Mouse (Mus musculus) common myeloid progenitor, adult 5-6 weeks (primary cell): ENCODE data around the gene Cd36. TPM values are rescaled to one million over a fixed set of nuclear protein-coding genes. Genes with fewer than 3 reads are reported as not detected.

Experiments used
- ATAC-seq: replicated peaks from 2 replicates; pipeline ENCODE4 v1.8.0; 2016; ENCODE audit warnings: low read depth, mild to moderate bottlenecking, moderate TSS enrichment, inconsistent platforms; ENCODE audit not compliant: poor library complexity, severe bottlenecking
- total RNA-seq: library from RNA; stranded (forward); fragments of 200-1000, 187-1606 nt; gene quantifications from 2 replicates; pipeline ENCODE4 v1.2.3, GENCODE M21; 2017

Gene Cd36
- total RNA-seq, 1 experiment from 2014 or later = 2.6 TPM

DNA sequence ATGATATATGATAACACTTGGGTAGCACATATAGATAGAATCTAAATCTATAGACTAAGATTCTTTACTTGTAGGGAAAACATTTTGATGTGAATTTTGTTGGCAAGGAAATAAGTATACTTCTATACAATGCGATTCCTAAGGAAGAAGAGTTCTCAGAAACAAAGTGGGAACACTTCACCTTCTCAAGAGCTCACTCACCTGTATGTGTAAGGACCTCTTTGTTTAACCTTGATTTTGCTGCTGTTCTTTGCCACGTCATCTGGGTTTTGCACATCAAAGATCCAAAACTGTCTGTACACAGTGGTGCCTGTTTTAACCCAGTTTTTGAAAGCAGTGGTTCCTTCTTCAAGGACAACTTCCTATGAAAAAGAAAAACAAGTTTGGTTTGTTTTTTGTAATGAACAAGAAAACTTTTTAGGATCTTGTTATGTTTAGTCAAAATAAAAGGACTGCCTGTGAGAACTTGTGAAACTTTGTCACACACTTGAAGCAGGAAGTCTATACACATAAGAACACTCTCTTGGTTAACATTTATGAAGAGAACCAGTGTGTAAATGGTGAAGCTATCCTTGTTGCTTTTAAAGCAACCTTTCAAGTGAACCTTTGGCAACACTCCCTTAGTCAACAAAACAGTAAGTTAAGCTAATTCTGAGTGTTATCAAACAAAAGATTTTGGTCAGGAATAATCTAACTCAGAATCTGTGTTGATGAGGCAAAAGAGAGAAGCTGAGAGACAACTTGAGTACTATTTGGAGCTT, 68.2 kb downstream of the Cd36 start:
- no peak for ATAC-seq

DNA sequence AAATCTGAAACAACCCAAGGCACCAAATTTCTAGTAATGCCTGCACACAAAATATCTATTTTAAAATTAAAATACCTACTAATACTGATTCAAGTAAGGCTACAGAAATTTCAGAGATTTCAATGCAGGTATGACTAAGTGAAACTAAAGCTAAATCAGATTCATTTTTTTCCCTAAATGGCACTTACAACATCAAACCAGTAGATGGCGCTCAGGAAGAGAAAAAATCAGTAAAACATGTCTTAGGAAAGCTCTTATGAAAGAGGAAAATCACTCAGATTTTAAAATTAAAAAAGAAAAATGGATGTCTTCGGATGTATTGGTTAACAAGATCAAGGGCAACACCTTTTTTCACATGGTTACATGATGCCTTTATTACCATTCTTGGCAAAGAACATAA, 72.4 kb downstream of the Cd36 start:
- ATAC-seq = peak; percentile 78

DNA sequence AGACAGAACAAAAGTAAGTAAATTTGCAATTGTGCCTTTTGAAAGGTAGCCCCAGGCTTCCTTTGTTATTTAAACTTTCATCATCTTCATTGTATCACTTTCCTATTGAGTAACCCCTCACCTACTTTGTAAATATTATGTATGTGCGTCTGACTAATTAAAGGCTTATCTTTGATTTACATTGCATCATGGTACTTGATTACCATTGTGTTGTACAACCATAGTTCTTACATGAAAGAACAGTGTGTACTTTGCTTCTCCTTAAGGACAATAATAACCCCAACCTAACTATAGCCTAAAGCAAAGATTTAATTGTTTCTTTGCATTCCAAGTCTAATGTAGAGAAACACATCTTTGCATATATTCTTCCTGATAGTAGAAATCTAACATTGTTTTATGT, 78.3 kb downstream of the Cd36 start:
- ATAC-seq = no peak

DNA sequence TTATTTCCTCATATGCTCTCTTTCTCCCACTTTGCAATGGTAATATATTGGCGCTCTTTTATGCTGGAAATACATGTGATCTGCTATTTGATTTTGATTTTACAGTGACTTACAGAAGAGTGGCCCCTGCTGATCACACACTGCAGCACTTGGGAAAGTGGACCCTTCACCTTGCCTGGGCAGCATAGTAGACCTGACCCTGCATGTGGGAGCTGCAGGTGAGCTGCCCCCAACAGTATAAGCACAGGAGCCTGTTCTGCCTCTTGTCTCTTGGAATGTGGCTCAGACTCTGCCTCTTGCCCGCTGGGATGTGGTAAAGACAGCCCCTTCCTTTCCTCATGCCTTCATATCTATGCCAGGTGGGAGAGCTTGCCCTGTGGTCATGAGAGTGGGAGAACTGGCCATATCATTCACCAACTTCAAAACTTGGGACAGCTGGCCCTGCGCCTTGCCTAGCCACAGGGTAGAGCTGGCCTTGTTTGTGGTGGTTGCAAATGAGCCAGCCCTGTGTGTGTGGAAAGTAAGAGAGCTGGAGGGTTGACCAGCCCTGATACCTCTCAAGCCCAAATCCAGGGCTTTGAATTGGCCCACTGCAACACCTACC, 81.7 kb downstream of the Cd36 start:
- ATAC-seq = no peak

DNA sequence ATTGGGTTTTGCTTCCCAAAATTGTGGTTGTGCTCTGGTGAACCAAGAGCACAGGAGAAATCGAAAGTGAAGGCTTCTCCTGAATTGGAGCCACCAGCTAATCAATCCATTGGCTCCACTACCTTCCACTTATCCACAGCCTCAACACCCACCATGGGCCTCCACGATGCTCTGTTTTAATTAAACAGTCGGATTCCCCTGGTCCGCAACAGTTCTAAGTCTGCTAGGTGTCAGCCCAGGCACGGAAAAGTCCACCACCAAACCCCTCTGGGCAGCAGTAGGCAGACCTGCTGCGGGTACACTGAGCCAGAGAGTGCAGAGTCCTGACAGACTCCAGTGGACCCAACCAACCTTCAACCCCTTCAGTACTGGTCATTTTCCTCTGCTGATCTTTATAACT, 112.0 kb downstream of the Cd36 start:
- ATAC-seq = 0 out of 2 replicates have a peak, but pooled peaks have one; percentile 36

DNA sequence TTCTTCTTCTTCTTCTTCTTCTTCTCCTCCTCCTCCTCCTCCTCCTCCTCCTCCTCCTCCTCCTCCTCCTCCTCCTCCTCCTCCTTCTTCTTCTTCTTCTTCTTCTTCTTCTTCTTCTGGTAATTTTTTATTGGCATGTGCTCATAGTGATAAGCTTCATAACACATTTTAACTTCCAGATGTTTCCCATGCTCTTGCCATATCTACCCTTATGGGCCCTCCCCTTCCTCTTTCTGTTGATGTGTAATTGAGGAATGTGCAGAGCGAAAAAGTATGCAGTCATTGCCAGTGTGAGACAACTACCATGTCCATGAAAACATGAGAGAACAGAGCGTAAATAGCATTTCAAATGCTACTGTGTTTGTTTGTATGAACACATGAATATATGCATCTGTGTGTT, 118.3 kb downstream of the Cd36 start:
- ATAC-seq = 0 out of 2 replicates have a peak, but pooled peaks have one; percentile 45

DNA sequence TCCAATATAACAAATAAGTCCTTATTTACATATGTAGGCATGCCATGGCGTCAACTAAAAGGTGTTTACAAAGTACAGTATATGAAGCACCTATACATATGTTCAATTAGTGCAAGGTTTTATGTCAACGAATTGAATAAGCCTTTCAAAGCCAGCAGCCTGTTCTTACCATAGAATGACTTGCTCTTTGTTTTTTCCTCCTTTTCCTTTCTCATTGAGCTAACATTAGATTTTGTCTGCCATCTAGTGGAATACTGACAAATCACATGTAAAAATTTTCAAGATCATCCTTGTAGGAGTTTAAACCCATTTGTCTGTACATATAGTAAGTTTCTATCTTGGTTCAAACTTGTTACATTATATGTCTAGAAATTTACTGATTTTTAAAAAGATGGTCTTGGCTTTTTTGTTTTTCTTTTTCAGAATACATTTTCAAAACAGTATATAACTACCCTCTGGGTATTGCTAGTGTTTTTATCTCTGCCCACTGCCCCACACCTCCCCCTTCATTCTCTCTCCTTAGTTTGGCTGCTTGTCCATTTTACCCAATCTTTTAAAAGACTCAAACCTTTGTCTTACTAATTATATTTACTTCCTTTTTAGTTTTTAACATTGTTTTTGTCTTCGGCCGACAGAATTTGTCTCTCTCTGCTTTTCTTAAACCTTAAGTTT, 122.5 kb downstream of the Cd36 start:
- ATAC-seq = peak; percentile 92

DNA sequence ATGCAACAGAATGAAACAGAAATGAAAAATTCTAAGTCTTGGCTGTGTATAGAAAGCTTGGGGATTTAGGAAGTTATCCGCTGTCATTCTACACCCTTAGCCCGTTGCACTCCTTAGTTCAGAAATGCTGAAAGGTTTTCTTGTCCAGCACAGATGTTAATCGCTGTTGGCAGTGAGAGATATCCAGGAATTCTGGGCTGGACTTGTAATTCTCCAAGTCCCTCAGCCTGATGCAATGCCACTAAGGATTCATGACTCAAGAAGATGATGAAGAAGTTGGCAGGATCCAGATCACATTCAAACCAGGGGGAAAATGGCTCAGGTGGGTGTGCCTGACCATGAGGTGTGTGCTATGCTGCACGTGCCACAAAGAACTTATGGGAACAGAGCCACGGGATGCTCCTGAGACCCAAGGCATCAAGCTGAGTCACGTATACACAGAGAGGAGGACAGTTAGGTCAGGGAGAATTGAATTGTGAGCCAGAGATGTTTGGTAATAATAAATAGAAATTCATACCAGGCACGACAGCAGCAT, 135.1 kb downstream of the Cd36 start:
- no peak for ATAC-seq

DNA sequence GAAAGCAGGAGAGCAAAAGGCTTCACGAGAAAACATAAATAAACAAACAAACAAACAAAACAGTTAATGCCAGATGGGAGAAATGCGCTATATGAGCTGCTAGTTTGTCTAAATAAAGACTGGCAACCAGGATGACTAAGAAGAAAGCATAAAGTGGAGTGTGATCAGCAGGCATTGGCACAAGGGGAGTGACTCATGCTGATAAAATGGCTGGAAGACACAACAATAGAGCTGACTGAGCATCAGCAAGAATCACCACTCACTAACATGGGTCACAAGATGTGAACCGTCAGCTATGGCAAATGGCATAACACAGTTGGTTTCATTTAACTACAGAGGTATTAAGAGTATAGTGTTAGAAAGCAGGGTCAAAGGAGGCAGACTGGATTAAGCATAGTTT, 140.3 kb downstream of the Cd36 start:
- ATAC-seq = no peak

DNA sequence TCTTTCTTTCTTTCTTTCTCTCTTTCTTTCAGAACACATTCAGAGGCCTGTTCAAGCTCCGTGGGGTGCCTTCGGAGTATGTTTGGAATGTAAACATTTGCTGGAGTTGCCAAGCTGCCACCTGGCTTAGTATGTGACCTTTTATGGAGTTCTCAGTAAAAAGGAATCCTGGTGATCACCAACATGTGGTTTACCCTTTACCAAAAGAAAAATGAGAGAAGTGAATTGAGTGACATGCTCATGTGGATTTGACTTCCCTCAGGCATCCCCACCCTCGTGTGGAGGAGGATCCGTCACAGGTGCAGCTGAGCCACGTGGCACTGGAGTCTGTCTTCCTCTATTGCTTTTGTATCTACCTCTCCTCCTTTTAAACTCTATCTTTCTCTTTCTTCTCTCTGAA, 141.5 kb downstream of the Cd36 start:
- no peak for ATAC-seq

DNA sequence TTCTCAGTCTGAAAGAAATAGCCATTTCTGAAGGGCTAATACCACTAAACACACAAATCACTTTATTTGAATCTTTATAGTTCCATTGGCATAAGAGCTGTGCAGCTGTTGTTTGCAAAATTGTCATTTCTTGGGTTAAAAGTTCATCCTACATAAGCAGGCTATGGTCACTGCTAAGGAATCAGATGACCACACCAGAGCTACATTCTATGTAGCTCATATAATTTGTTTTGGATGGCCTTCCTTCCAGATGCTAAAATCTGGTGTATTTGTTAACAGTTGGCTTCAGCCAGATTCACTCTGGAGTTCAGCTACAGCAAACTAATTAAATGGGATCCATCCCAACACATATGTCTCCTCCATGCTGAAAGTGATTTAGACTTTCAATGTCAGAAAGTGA, 142.1 kb downstream of the Cd36 start:
- no peak for ATAC-seq

DNA sequence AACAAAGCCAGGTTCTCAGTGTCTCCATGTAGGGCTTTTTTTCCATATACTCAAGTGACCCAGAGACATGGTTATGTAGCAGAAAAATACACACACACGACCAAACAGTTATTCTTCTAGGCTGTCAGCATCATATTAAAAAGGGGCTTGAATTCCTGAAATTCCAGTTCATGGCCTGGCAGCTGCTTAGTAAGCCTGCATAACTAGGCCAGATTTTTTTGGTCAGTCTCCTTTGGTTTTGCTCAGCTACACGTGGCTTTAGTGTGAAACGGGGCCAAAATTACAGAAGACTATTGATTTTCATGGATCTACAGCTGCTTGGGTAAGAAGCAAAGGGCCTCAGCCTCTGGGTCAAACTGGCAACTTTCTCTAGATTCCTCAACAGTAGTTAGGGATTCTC, 148.8 kb downstream of the Cd36 start:
- ATAC-seq = no peak

Other genes starting within 250 kb of the Cd36 start
- gene Gnat3, start 73.7 kb upstream of the Cd36 start, total RNA-seq = not detected in 2 replicates